Mouse (Mus musculus): ENCODE measurements around the gene 1810049J17Rik.

The 1810049J17Rik gene

DNA sequence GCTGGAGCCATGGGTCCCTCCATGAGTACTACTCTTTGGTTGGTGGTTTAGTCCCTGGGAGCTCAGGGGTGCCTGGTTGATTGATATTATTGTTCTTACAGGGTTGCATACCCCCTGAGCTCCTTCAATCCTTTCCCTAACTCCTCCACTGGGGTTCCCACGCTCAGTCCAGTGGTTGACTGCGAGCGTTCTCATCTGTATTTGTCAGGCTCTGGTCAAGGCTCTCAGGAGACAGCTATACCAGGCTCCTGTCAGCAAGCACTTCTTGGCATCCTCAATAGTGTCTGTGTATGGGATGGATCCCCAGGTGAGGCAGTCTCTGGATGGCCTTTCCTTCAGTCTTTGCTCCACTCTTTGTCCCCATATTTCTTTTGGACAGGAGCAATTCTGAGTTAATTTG lies 25.2 kb upstream of the 1810049J17Rik start:
- no peak for DNase-seq (ENCODE audit: low spot score)

GRCm38 (mm10) chr15:12341401-12341758 lies 19.7 kb upstream of the 1810049J17Rik start:
- no peak for DNase-seq (ENCODE audit: low spot score)

DNA sequence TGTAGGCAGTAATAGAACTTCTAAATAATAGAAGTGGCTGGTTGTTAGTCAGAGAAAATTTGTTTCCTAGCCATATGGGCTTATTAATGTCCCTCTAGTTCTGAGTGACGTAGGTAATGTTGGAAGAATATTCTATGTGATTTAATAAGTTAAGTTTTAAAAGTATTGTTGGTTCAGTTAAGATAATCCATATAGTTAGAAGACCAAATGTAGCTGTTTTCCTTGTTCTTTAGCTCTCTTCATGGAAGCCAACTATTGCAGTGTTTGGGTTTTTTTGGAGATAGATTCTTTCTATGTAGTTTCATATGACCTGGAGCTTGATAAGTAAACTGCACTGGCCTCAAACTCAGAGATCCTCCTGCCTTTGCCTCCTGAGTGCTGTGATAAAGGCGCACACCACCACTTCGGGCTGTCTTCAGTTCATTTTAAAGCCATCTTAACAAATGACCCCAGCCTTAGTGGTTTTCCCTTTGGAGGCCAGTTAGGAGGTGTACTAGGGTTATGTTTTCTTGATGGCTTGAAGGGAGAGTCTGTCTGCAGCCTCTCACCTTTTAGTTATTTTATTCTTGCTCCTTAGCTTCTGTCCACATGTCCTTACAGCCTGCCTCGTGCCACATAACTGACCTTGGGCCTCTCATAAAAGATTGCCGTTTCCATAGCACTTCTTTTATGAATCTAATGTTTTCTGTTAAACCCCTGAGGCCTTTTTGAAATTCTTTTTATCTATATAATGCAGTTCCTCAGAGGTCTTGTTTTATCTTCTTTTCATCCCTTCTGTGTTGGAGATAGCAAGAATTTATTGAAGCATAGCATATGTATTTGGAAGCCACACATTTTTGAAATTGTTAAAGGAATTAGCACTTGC lies 19.1 kb upstream of the 1810049J17Rik start:
- DNase-seq (ENCODE audit: low spot score): no peak

DNA sequence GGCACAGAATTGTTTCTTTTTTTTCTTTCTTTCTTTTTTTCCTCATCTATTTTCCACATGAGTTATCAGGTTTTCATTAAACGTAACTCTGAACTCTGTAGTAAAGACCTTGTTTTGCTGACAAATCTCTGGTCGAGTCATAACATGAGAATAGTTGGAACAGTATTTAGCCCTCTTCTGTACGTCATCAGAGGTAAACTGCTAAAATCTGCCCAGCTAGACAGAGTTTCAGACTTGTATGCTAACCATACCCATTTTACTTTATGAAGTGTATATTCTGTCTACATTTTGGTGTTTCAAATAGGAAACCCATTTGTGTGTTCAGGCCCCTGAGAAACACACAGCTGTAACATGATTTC lies 16.1 kb upstream of the 1810049J17Rik start:
- no peak for DNase-seq (ENCODE audit: low spot score)

DNA sequence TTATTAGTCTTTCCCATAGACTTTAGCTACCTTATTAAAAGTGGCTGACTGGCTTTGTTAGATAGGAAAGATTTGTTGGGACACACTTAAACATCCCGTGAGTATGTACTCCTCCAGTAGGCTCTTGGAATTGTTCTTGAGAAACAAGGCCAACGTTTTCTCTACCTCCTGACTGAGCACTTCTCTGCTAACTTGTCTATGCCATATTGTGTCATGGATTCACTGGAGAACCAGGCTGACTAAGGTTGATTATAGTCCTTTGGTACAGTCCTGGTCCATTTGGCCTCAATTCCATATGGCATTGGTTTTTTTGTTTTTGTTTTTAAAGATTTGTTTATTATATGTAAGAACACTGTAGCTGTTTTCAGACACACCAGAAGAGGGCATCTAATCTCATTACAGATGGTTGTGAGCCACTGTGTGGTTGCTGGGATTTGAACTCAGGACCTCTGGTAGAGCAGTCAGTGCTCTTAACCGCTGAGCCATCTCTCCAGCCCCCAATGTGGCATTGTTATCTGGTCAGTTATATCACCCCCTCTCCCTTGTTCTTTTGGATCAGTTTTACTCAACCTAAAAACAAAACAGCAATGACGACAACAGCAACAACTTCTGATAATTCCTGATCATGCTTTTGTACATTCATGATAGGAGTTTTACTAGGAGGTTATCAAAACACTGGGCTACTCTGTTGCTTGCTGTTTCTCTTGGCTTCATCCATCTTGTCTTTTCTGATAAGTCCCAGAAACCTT lies 15.5 kb upstream of the 1810049J17Rik start:
- no peak for DNase-seq (ENCODE audit: low spot score)

DNA sequence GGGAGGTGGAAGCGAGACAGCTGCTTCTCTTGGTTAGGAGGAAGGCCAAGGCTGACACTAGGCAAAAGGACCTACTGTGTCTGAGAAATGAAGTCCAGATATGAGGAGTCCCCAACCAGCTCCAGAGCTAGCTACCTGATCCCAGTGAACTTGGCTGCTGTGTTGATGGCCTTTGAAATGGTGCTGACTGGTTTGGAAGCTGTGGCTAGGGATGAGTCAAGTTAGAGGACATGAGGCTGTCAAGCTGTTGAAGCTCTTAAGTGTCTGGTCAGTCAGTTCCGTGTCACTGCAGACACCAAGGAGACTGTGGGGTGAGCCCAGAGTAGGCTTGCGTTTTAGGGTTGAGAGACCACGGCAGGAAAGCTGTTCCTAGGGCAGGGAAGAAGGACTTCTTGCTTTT lies 12.7 kb upstream of the 1810049J17Rik start:
- no peak for DNase-seq (ENCODE audit: low spot score)

DNA sequence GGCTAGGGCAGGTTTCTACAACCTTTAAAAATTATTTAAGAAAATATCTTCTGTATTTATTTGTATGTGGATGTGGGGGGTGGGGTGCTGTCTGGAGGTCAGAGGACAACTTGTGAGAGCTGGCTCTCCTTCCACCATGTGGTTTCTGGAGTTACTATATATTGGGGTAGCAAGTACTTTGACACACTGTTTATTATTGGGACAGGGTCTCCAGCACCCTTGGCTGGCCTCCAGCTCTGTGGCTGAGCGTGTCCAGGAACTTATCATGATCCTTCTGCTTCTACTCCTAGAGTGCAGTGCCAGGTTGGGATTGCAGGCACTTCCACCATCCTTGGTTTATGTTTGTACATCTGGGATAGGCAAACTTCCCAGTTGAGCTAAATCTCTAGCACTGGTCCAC lies 9.6 kb upstream of the 1810049J17Rik start:
- DNase-seq (ENCODE audit: low spot score): no peak

GRCm38 (mm10) chr15:12330892-12331291 lies 9.2 kb upstream of the 1810049J17Rik start:
- DNase-seq (ENCODE audit: low spot score): no peak

DNA sequence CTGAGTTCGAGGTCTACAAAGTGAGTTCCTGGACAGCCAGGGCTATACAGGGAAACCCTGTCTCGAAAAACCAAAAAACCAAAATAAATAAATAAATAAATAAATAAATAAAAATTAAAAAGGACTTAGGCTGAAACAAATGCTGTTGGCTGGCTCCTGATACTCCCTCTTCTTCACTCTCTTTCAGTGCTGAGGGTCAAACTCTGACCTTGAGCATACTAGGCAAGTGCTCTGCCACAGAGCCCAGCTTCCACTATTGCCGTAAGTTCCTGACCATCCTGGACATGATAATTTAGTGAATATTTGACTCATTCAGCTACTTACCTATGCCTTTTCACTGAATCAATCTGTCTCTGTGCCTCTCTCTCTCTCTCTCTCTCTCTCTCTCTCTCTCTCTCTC lies 8.7 kb upstream of the 1810049J17Rik start:
- no peak for DNase-seq (ENCODE audit: low spot score)

GRCm38 (mm10) chr15:12324326-12324725 lies 2.6 kb upstream of the 1810049J17Rik start:
- no peak for DNase-seq (ENCODE audit: low spot score)

- DNase-seq (ENCODE audit: low spot score): no peak
Measured at GRCm38 (mm10) chr15:12322676-12323402, 1.1 kb upstream of the 1810049J17Rik start.

GRCm38 (mm10) chr15:12321091-12321787 lies 460 bp downstream of the 1810049J17Rik start, which contains the start of gene Golph3:
Gene Golph3, plus strand, starts transcription at chr15:12321450.
- DNase-seq (ENCODE audit: low spot score): peak; percentile 92

GRCm38 (mm10) chr15:12320441-12321090 lies 1.1 kb downstream of the 1810049J17Rik start:
- DNase-seq (ENCODE audit: low spot score): no peak

GRCm38 (mm10) chr15:12319889-12320288 lies 1.8 kb downstream of the 1810049J17Rik start:
- no peak for DNase-seq (ENCODE audit: low spot score)

DNA sequence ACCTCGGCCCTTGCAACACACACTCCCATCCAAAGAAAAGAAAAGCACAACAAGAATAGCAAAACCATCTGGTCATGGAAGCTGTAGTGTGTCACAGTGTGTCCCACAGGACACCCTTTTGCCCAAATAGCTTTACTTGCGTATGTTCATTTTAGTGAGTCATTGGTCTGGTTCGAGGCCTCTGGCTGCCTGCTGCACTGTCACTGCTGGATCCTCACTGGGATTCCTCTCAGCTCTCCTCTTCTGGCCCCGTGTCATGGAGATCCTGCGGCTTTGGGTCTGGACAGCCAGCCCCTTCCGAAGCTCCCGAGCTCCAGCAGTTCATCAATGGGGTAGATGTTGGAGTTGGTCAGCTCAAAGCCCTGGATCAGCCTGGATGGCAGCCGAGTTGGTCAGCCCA lies 3.2 kb downstream of the 1810049J17Rik start:
- DNase-seq (ENCODE audit: low spot score): no peak

DNA sequence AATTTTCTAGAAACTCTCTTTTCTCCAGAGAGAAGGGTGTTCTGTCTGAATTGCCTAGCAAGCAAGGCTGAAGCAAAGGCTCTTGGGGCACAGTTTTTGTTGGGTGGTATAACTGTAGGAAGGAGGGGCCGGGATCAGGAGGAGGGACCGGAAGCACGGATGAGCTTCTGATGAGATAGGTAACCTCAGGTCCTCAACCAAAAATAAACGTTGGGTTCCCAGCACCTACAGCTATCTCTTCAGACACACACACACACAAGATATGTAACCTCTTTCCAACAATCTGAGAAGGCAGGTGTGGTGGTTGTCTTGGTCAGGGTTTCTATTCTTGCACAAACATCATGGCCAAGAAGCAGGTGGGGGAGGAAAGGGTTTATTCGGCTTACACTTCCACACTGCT lies 4.4 kb downstream of the 1810049J17Rik start:
- no peak for DNase-seq (ENCODE audit: low spot score)

DNA sequence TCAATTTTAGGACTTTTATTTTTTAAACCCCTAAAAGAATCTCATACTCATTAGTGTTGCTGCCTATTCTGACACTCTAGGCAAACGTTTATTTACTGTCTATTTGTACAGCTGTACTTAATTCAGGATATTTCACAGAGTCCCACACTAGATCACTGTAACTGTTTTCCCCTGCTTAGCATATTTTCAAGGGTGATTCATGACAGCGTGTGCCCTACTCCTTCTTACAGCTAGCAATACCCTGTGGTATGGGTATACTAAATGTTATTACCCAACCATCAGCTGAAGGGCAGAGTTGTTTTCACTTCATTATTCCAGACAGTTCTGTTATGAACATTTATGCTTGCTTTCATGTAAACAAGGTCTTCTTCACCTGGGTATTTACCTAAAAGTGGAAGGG lies 5.7 kb downstream of the 1810049J17Rik start:
- no peak for DNase-seq (ENCODE audit: low spot score)

DNA sequence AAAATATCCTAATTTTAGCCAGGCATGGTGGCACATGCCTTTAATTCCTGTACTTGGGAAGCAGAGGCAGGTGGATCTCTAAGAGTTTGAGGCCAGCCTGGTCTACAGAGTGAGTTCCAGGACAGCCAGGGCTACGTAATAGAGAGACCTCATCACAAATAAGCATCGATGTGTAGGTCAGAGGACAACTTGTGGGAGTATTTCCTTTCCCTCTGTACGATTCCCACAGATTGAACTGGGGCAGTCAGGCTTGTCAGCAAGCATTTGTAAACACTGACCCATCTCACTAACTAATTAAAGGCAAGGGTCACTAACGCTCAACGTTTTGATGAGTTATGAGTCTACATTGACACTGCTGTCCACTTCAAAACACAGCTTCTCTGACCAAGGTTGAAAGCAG lies 7.1 kb downstream of the 1810049J17Rik start:
- DNase-seq (ENCODE audit: low spot score): no peak

GRCm38 (mm10) chr15:12313255-12313654 lies 8.4 kb downstream of the 1810049J17Rik start:
- no peak for DNase-seq (ENCODE audit: low spot score)

DNA sequence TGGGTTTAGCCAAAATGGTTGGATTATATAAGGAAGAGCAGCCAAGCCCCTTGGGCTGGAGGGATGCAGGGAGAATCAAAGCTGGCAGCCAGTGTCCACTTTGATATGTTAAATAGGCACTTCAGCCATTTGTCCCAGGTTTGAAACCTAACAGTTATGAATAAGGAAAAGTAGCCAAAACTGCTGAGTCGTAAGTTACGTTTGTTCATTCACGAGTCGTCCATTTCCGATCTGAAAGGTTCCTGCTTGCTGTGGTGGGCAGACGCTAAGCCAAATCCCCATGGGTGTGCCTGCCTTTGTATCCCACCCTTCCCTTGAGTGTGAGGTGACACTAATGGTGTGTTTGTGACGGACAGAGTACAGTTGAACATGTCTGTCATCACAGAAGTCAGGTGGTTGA lies 10.2 kb downstream of the 1810049J17Rik start:
- no peak for DNase-seq (ENCODE audit: low spot score)

DNA sequence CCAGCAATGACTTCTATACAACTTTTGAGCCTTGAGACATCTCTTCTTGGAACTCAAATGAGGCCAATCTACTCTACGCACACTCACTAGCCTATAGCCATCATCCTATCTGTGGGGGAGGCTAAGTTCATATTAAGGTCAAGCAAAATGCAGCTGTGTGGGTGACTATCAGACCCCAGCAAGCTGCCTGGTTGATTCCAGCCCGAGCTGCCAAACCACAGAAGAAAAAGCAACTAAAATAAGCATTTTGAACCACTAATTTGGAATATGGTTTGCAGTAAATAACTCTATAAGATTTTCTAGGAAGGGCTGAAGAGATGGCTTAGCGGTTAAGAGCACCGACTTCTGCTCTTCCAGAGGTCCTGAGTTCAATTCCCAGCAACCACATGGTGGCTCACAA lies 11.0 kb downstream of the 1810049J17Rik start:
- DNase-seq (ENCODE audit: low spot score): no peak

DNA sequence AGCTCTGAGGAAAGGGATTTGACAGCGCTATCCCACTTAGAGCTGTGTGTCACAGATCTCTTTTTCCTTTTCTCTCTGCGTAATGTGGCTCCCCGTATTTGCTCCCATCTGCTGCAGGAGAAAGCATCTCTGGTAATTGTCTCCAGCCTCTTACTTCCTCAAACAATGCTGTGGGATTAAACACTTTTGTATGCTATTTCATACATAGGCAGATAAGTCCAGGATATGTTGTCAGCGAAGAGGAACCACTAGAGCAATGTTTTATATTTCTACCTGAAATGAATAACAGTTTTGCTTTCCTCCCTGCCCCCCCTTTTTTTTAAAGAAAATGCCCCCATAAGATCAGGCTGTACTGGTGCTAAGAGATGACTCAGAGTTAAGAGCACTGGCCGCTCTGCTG lies 13.2 kb downstream of the 1810049J17Rik start:
- DNase-seq (ENCODE audit: low spot score): no peak
